Mouse (Mus musculus) testis, adult 2 months (tissue): Measurements from ENCODE around the gene Vcl. TPM values are rescaled to one million over a fixed set of nuclear protein-coding genes. Genes with fewer than 3 reads are reported as not detected.

Experiments used
- H3K27ac ChIP-seq: fragments of 200-500 bp; 2 replicates; pipeline ENCODE4 v1.5.1; 2012; ENCODE audit warnings: low read depth, low read length; ENCODE audit not compliant: control insufficient read depth, insufficient read depth
- H3K27me3 ChIP-seq: fragments of 200-500 bp; 2 replicates; pipeline ENCODE4 v1.6.1; 2012; ENCODE audit warnings: mild to moderate bottlenecking, low read length, moderate library complexity; ENCODE audit not compliant: control insufficient read depth, insufficient read depth
- H3K36me3 ChIP-seq: fragments of 200-500 bp; 2 replicates; pipeline ENCODE4 v1.6.1; 2012; ENCODE audit warnings: mild to moderate bottlenecking, low read length; ENCODE audit not compliant: control insufficient read depth, insufficient read depth
- H3K4me1 ChIP-seq: fragments of 200-500 bp; 2 replicates; pipeline ENCODE4 v1.6.1; 2012; ENCODE audit warnings: low read length; ENCODE audit not compliant: control insufficient read depth, insufficient read depth
- H3K4me3 ChIP-seq: fragments of 200-500 bp; 2 replicates; pipeline ENCODE4 v1.5.1; 2012; ENCODE audit warnings: low read depth, mild to moderate bottlenecking, low read length, moderate library complexity, mixed read lengths; ENCODE audit not compliant: control insufficient read depth
- CTCF ChIP-seq: fragments of 200-500 bp; IDR thresholded peaks from 2 replicates; pipeline ENCODE4 v1.5.1; 2012; ENCODE audit warnings: low read depth, mild to moderate bottlenecking, inconsistent platforms, low read length, moderate library complexity; ENCODE audit not compliant: control insufficient read depth, insufficient read depth, insufficient replicate concordance
- POLR2A ChIP-seq: fragments of 200-500 bp; IDR thresholded peaks from 2 replicates; pipeline ENCODE4 v1.6.1; 2012; ENCODE audit warnings: low read depth, mild to moderate bottlenecking, inconsistent platforms, low read length, moderate library complexity; ENCODE audit not compliant: control insufficient read depth
- polyA plus RNA-seq: library from polyadenylated mRNA; depleted of rRNA; stranded (reverse); fragments of >200 nt; gene quantifications from 2 replicates; pipeline ENCODE4 v1.2.3, GENCODE M21; 2012

Vcl gene
- polyA plus RNA-seq, 1 experiment, result 22.9 TPM

DNA sequence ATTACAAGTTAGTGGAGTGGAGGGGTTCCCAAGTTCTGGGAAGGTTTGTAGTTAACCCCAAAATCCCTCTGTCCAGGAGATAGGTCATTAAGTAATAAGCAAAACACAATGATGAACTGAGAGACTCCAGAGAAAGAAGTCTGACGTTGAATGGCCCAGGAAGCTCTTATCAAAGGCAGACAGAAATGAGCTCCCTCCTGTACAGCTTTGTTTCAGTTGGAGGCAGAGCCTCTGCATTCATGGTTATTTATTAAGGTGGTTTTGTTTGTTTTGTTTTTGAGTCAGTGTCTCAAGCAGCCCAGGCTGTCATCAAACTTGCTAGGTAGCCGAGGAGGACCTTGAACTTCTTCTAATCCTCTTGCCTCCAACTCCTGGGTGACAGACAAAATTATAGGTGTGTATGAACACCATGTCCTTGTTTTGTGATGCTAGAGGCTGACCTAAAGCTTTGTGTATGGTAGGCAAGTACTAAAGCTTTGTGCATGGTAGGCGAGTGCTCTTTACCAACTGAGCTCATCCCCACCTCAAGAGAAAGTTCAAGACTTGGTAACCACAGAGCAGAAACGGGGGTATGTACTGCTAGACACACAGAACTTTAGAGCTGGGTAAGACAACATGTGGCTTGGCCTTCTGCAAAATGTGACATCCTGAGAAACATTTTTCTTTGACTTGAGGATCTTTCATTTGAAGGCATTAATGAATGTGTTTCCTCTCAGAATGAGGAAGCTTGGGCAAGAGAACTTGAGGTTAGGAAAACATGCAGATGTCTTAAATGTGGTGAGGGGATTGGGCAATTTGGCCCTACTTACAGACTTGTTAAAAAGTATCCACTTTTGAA, 1.5 kb upstream of the Vcl start:
- Histone ChIP-seq H3K36me3 (no peaks in the 10 kb centered on the region), H3K27me3 (no peaks in the 10 kb centered on the region), H3K27ac (no peak overlapping the region; the same call in 1 of the 2 replicates), H3K4me3 (no peak overlapping the region), H3K4me1 (peaks cover 12% of the 10 kb centered on the region)
- TF ChIP-seq POLR2A (no peak), CTCF (no peak)

DNA sequence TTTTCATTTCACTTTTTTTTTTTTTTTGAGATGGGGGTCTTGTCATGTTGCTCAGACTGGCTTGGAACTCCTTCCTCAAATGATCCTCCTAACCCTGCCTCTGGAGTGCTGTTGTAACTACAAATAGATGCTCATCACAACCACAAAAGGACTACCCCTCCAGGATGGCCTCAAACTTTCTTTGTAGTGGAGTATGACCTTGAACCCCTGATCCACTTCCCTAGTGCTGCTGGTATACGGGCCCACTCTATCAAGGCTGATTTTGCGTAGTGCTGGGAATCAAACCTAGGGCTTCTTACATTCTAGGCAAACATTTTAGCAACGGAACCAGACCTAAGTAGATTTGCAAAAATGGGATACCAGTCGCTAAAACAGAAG, 901 bp upstream of the Vcl start:
- peak overlapping the region; percentile 72 for H3K27ac ChIP-seq
- H3K36me3 ChIP-seq, result no peaks in the 10 kb centered on the region
- H3K27me3 ChIP-seq, result no peaks in the 10 kb centered on the region
- H3K4me1 ChIP-seq, result peaks cover 12% of the 10 kb centered on the region
- TF ChIP-seq CTCF, result no peak
- TF ChIP-seq POLR2A, result no peak
- no peak overlapping the region for H3K4me3 ChIP-seq

DNA sequence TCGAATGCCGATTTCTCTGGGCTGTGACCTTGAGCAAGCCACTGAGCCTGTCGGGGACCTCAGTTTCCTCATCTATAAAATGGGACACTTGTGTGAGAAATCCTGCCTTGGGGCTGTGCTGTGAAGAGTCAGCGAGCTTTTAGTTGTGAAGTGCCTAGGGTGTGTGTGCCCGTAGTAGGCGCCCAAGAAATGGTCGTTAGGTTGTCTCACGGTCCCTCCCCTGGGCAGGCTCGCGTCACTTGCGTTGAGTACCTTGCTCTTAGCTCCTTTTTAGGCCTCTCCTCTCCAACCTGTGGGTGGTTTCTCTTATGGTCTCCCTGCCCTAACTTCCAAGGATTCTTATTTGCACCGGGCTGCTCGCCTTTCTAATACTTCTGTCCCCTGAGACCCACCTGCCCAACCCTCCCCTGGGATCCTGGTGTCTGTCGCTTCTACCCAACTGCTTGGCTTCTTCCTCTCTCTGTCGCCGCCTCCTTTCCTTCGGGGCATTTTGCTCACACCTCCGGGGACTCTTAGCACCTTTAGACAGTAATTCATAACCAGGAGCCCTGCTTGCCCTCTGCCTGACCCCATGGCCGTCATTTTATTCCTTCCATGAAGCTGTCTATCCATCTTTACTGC, 726 bp downstream of the Vcl start:
- Histone ChIP-seq H3K27ac (peak overlapping the region; percentile 88), H3K36me3 (no peaks in the 10 kb centered on the region), H3K4me3 (peak overlapping the region; percentile 95), H3K27me3 (no peaks in the 10 kb centered on the region), H3K4me1 (peaks cover 12% of the 10 kb centered on the region)
- TF ChIP-seq POLR2A, result no peak
- no peak for TF ChIP-seq CTCF

DNA sequence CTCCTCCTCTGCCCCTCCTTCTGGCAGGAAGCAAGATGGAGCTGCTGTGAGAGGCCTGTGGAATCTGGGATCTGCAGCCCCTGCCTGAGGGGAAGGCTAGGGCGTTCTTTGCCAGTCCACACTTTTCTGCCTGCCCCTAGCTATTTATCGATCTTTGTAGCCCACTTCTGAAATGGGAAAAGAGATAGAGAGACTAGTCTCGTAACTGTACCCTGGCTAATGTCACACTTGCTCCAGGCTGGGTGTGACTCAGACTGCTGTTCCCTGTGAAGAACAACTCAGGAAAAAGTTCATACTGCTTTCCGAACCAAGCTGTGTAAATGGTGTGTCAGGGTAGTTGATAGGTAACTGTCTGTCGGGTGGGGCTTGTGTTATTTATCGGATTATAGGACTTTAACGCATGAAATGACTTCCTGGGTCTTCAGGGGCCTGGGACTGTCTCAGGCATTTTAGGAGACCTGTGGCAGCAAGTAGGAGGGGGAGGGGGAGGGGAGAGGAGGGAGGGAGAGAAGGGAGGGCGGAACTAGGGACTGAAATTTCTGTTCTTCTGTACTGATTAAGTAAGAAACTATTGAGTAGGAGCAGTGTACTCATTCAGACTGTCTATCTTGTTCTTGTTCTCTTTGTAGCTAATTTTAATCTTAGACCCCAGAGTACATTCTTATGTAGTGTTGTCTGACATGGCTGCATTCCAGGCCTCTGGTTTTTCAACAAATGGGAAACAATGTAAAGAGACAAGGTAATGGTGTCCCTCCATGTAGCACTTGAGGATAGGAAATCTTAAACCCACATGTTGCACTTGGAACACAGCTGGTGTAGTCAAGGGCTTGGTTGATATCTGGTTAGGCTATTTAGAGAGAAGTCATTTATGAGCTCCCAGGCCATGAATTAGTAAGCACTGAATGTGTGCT, 1.5 kb downstream of the Vcl start:
- Histone ChIP-seq H3K27me3 (no peaks in the 10 kb centered on the region), H3K27ac (peak overlapping the region; percentile 49), H3K4me1 (peaks cover 12% of the 10 kb centered on the region), H3K36me3 (no peaks in the 10 kb centered on the region), H3K4me3 (peak overlapping the region; percentile 95)
- TF ChIP-seq CTCF (no peak), POLR2A (no peak)

DNA sequence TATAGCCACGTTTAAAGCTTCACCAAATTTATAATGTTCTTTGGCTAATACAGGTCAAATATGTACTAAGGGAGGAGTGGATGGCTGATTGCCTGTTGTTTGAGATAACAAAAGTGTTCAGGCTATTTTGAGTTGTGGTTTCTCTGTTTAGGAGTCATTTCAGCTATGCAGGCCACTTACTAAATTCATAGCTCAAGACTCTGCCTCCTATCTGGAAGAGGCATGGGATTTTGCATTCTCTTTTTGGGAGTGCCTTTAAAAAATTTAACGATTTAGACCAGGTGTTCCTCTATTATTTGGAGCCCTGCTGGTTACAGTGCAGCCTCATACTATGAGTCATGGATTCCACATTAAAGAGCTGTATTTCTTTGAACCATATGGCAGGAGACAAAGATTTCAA, 9.2 kb downstream of the Vcl start:
- Histone ChIP-seq H3K36me3 (no peaks in the 10 kb centered on the region), H3K27ac (no peak overlapping the region), H3K27me3 (no peaks in the 10 kb centered on the region), H3K4me3 (no peak overlapping the region), H3K4me1 (no peaks in the 10 kb centered on the region)
- TF ChIP-seq CTCF (no peak), POLR2A (no peak)

DNA sequence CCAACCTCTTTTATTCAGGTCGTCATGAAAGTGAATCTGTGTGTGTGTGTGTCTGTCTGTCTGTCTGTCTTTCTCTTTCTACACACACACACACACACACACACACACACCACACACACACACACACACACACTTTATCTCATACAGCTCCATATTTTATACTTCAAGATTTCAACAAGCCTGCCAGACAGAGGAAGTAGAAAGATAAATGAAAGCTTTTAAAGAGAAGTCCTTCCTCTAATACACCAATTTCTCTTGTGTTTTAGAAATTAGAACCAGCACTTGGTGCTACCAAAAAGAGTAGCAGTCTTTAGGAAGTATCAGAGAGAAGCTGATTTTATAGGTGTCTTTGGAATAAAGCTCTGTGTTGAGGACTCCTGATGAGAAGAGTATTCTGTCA, 9.7 kb downstream of the Vcl start:
- Histone ChIP-seq H3K27ac (no peak overlapping the region), H3K27me3 (no peaks in the 10 kb centered on the region), H3K4me3 (no peak overlapping the region), H3K4me1 (no peaks in the 10 kb centered on the region), H3K36me3 (no peaks in the 10 kb centered on the region)
- TF ChIP-seq POLR2A, result no peak

DNA sequence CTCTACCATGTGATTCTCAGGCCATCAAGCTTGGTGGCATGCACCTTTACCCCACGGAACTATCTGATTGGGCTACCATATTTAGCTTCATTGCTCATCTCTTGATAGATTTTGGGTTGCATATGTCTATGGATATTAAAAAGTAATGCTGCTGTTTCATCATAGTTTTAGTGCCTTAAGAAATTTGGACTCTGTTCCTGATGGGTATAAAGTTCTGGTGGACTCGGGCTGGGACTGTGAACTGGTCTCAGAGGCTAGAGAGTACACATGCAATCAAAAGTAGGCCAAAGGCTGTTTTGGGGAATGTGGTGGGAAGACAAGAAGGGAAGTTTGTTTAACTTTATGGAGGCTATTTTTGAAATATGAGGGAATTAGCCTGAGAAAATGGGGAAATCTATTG, 16.1 kb downstream of the Vcl start:
- Histone ChIP-seq H3K27me3 (no peaks in the 10 kb centered on the region), H3K36me3 (no peaks in the 10 kb centered on the region), H3K4me1 (no peaks in the 10 kb centered on the region), H3K4me3 (no peak overlapping the region), H3K27ac (no peak overlapping the region)
- TF ChIP-seq CTCF (no peak), POLR2A (no peak)
